Mouse (Mus musculus): ENCODE measurements around the gene Bckdha. TPM values are rescaled to one million over a fixed set of nuclear protein-coding genes. Genes with fewer than 3 reads are reported as not detected.

The Bckdha gene
- polyA plus RNA-seq, 1 experiment: 81.4 TPM

DNA sequence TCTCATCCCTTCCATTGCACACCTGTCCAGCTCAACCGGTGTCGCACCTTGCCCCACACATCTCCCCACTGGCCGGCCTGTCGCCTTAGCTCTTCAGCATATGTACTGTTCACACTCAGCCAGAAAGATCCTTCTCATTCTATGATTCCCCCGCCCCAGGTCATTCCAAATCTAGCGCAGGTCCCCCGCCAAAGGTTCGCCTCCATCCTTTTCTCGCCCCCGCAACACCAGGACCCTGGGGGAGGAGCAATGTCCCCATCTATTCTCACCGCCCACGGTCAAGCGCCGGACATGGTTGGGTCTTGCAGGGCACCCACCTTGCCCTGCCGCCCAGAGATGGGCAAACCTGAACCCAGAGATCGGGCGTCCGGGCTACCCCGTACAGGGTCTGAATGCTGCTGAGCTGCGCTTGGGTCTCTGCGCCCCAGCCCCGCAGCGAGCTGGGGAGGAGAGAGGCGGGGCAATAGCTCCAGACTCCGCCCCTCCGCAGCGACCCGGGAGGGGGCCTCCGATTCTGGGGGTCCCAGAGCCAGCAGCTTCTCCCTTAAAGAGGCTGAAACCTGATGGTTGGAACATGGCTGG, 16.0 kb upstream of the Bckdha start, which contains the start of gene Tmem91:
Gene Tmem91 (minus strand): TSS at position 448 of the 582 bp plus-strand sequence.
- H3K4me3 ChIP-seq (ENCODE audit: extremely low read depth, insufficient read depth, insufficient read length): peak within 1 kb of the TSS; percentile 17; the same call in 1 of the 2 replicates
- TF ChIP-seq CTCF (IDR thresholded peaks at IDR 0.05; ENCODE audit: extremely low read depth, insufficient read depth, insufficient read length, insufficient replicate concordance) (no peak), POLR2A (IDR thresholded peaks at IDR 0.05; ENCODE audit: low read depth, low read length) (no peak)
- DNase-seq (ENCODE audit: low read depth in 1 of 2, low spot score in 2 of 2): no peak
- 2% methylated on average over 29 of the region's 29 CpGs for WGBS
- H3K27ac ChIP-seq (ENCODE audit: insufficient read depth, low read length): no peak within 1 kb of the TSS
- peaks cover 2% of the 10 kb centered on the region; the same call in 1 of the 2 replicates for H3K27me3 ChIP-seq (ENCODE audit: control insufficient read depth, insufficient read depth, low read length)
- H3K4me1 ChIP-seq (ENCODE audit: control insufficient read depth, insufficient read depth, insufficient read length): peaks cover 8% of the 10 kb centered on the region; the same call in 1 of the 2 replicates
- no peaks in the 10 kb centered on the region for H3K36me3 ChIP-seq (ENCODE audit: control insufficient read depth, insufficient read depth, low read length)

DNA sequence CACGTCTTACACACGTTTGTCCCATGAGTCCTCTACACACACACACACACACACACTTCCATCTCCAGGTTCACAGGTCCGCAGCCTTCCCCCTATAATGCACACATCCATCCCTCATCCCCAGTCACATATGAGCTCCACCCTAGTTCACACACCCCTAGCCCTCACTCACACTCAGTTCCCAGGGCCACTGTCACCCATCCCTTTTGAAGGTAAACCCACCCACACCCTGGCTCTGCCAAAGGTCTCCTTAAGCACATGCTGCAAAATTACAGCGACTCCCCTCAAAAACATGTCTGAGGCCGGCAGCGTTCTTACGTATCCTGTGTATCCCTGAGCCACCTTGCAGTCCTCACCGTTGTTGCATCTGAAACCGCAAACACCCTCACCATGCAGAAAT, 15.5 kb upstream of the Bckdha start:
- peaks cover 2% of the 10 kb centered on the region; the same call in 1 of the 2 replicates for H3K27me3 ChIP-seq (ENCODE audit: control insufficient read depth, insufficient read depth, low read length)
- peak overlapping the region; percentile 17; the same call in 1 of the 2 replicates for H3K4me3 ChIP-seq (ENCODE audit: extremely low read depth, insufficient read depth, insufficient read length)
- no peak for DNase-seq (ENCODE audit: low read depth in 1 of 2, low spot score in 2 of 2)
- no peak overlapping the region for H3K27ac ChIP-seq (ENCODE audit: insufficient read depth, low read length)
- 13% methylated on average over 9 of the region's 9 CpGs for WGBS
- H3K36me3 ChIP-seq (ENCODE audit: control insufficient read depth, insufficient read depth, low read length): no peaks in the 10 kb centered on the region
- TF ChIP-seq POLR2A (IDR thresholded peaks at IDR 0.05; ENCODE audit: low read depth, low read length) (no peak), CTCF (IDR thresholded peaks at IDR 0.05; ENCODE audit: extremely low read depth, insufficient read depth, insufficient read length, insufficient replicate concordance) (no peak)
- H3K4me1 ChIP-seq (ENCODE audit: control insufficient read depth, insufficient read depth, insufficient read length): 0 out of 2 replicates have a peak, but pooled peaks cover 8% of the 10 kb centered on the region

DNA sequence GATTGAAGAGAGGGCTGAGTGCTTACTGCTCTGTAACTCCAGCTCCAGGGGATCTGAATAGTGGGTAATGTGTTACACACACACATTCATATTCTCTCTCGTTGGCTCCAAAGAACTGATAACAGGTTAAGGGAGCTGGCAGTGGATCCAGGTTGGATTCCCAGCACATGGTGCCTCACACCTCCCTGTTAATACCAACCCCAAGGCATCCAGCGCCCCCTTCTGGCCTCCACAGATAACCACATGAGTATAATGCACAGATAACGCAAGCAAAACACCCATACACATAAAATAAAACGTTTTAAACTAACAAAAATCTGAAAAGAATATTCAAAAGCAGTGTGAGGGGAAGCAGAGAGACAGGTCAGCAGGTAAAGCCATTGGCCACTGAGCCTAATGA, 13.7 kb upstream of the Bckdha start:
- WGBS: 64% methylated on average over 4 of the region's 4 CpGs
- no peak for TF ChIP-seq POLR2A (IDR thresholded peaks at IDR 0.05; ENCODE audit: low read depth, low read length)
- no peak for TF ChIP-seq CTCF (IDR thresholded peaks at IDR 0.05; ENCODE audit: extremely low read depth, insufficient read depth, insufficient read length, insufficient replicate concordance)
- no peak for DNase-seq (ENCODE audit: low read depth in 1 of 2, low spot score in 2 of 2)
- H3K27ac ChIP-seq (ENCODE audit: insufficient read depth, low read length): no peak overlapping the region
- 0 out of 2 replicates have a peak, but pooled peaks cover 8% of the 10 kb centered on the region for H3K4me1 ChIP-seq (ENCODE audit: control insufficient read depth, insufficient read depth, insufficient read length)
- no peak overlapping the region for H3K4me3 ChIP-seq (ENCODE audit: extremely low read depth, insufficient read depth, insufficient read length)
- peaks cover 11% of the 10 kb centered on the region for H3K36me3 ChIP-seq (ENCODE audit: control insufficient read depth, insufficient read depth, low read length)
- H3K27me3 ChIP-seq (ENCODE audit: control insufficient read depth, insufficient read depth, low read length): peaks cover 2% of the 10 kb centered on the region; the same call in 1 of the 2 replicates

DNA sequence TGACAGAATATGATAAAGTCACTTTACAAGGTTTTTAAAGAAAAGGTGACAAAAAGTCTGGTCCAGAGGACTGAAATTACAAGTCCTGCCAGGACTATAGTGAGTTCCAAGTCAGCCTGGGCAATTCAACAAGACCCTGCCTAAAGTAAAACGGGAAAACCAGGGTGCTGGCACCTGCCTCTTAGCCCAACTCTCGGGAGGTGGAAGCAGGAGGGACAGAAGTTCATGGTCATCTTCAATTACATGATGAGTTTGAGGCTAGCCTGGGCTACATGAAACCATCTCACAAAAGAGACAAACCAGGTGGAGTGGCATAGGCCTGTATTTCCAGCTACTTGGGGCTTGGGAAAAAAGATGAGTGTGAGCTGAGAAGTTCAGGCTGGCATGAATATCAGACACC, 12.9 kb upstream of the Bckdha start:
- TF ChIP-seq CTCF (IDR thresholded peaks at IDR 0.05; ENCODE audit: extremely low read depth, insufficient read depth, insufficient read length, insufficient replicate concordance) (no peak), POLR2A (IDR thresholded peaks at IDR 0.05; ENCODE audit: low read depth, low read length) (no peak)
- H3K27me3 ChIP-seq (ENCODE audit: control insufficient read depth, insufficient read depth, low read length): peaks cover 2% of the 10 kb centered on the region; the same call in 1 of the 2 replicates
- no peak for DNase-seq (ENCODE audit: low read depth in 1 of 2, low spot score in 2 of 2)
- 74% methylated on average over 2 of the region's 2 CpGs for WGBS
- H3K36me3 ChIP-seq (ENCODE audit: control insufficient read depth, insufficient read depth, low read length): peaks cover 15% of the 10 kb centered on the region
- H3K4me1 ChIP-seq (ENCODE audit: control insufficient read depth, insufficient read depth, insufficient read length): 0 out of 2 replicates have a peak, but pooled peaks cover 8% of the 10 kb centered on the region
- H3K4me3 ChIP-seq (ENCODE audit: extremely low read depth, insufficient read depth, insufficient read length): no peak overlapping the region
- no peak overlapping the region for H3K27ac ChIP-seq (ENCODE audit: insufficient read depth, low read length)

DNA sequence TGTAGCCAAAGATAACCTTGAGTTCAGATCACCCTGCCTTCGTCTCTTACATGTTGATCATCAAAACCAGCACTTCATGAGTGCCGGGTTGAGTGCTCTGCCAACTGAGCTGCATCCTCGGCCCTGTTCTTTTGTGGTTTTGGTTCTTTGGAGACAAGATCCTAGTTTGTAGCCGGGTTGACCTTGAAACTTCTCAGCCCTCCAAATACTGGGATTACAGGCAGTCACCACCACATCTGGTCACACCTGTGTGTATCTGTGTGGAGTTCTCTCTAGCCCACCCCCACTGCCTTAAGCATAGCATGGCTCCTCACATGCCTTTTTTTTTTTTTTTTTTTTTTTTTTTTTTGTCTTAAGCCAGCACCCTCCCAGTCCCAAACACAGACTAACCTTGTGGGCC, 11.3 kb upstream of the Bckdha start:
- 0 out of 2 replicates have a peak, but pooled peaks cover 7% of the 10 kb centered on the region for H3K4me1 ChIP-seq (ENCODE audit: control insufficient read depth, insufficient read depth, insufficient read length)
- no peak for DNase-seq (ENCODE audit: low read depth in 1 of 2, low spot score in 2 of 2)
- peaks cover 30% of the 10 kb centered on the region for H3K36me3 ChIP-seq (ENCODE audit: control insufficient read depth, insufficient read depth, low read length)
- 87% methylated on average over 4 of the region's 4 CpGs for WGBS
- no peak overlapping the region for H3K27ac ChIP-seq (ENCODE audit: insufficient read depth, low read length)
- H3K27me3 ChIP-seq (ENCODE audit: control insufficient read depth, insufficient read depth, low read length): peaks cover 2% of the 10 kb centered on the region; the same call in 1 of the 2 replicates
- TF ChIP-seq CTCF (IDR thresholded peaks at IDR 0.05; ENCODE audit: extremely low read depth, insufficient read depth, insufficient read length, insufficient replicate concordance) (no peak), POLR2A (IDR thresholded peaks at IDR 0.05; ENCODE audit: low read depth, low read length) (no peak)
- no peak overlapping the region for H3K4me3 ChIP-seq (ENCODE audit: extremely low read depth, insufficient read depth, insufficient read length)

DNA sequence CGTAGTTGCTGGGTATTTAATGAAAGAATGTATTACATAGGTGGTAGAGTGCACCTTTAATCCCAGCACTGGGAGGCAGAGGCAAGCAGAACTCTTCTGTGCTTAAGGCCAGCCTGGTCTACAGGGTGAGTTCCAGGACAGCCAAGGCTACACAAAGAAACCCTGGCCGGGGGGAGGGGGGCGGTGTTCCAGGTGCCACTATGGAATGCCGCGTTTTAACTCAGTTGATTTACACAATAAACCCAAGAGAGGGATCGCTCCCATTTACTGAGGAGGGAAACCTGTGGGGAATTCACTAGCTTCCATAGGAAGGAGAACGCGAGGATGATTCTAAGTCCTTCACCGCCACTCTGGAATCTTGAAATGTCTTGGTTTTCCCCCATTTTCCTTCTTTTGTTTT, 10.8 kb upstream of the Bckdha start:
- Histone ChIP-seq H3K36me3 (ENCODE audit: control insufficient read depth, insufficient read depth, low read length) (peaks cover 33% of the 10 kb centered on the region), H3K27ac (ENCODE audit: insufficient read depth, low read length) (no peak overlapping the region), H3K4me1 (ENCODE audit: control insufficient read depth, insufficient read depth, insufficient read length) (0 out of 2 replicates have a peak, but pooled peaks cover 3% of the 10 kb centered on the region), H3K27me3 (ENCODE audit: control insufficient read depth, insufficient read depth, low read length) (no peaks in the 10 kb centered on the region), H3K4me3 (ENCODE audit: extremely low read depth, insufficient read depth, insufficient read length) (no peak overlapping the region)
- 93% methylated on average over 9 of the region's 9 CpGs for WGBS
- DNase-seq (ENCODE audit: low read depth in 1 of 2, low spot score in 2 of 2): no peak
- TF ChIP-seq CTCF (IDR thresholded peaks at IDR 0.05; ENCODE audit: extremely low read depth, insufficient read depth, insufficient read length, insufficient replicate concordance): no peak
- TF ChIP-seq POLR2A (IDR thresholded peaks at IDR 0.05; ENCODE audit: low read depth, low read length): no peak

DNA sequence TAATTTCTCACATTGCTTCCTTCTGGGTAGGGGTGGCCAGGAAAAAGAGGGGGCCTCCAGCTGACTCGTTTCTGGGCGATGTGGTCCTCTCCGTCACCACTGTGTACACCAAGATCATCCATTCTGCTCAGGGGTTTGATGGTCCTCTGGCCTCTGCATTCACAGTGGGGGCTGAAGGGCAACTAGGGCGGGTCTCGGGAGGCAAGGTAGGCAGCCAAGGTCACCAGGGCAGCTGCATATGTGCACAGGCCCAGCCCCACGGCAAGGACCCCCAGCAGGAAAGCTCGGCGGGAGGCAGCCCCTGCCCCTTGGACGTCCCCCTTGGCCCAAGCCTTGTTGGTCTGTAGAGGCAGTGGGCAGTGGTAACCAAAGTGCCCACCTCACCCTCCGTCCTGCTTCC, 10.4 kb upstream of the Bckdha start:
- DNase-seq (ENCODE audit: low read depth in 1 of 2, low spot score in 2 of 2): no peak
- peaks cover 38% of the 10 kb centered on the region for H3K36me3 ChIP-seq (ENCODE audit: control insufficient read depth, insufficient read depth, low read length)
- H3K4me1 ChIP-seq (ENCODE audit: control insufficient read depth, insufficient read depth, insufficient read length): no peaks in the 10 kb centered on the region
- no peak for TF ChIP-seq CTCF (IDR thresholded peaks at IDR 0.05; ENCODE audit: extremely low read depth, insufficient read depth, insufficient read length, insufficient replicate concordance)
- no peak for TF ChIP-seq POLR2A (IDR thresholded peaks at IDR 0.05; ENCODE audit: low read depth, low read length)
- H3K27me3 ChIP-seq (ENCODE audit: control insufficient read depth, insufficient read depth, low read length): no peaks in the 10 kb centered on the region
- no peak overlapping the region for H3K27ac ChIP-seq (ENCODE audit: insufficient read depth, low read length)
- no peak overlapping the region for H3K4me3 ChIP-seq (ENCODE audit: extremely low read depth, insufficient read depth, insufficient read length)
- 92% methylated on average over 10 of the region's 10 CpGs for WGBS

All from spleen, adult 2 months (tissue).